In genomic region chr17:35255301-35255700, GRCm38 (mm10) we compare ENCODE assay signal across 19 mouse cellular contexts. TPM values are rescaled to one million over a fixed set of nuclear protein-coding genes. Genes with fewer than 3 reads are reported as not detected.
DNase-seq lines count a peak whose midpoint lies in the region; ATAC-seq and TF ChIP-seq lines count a peak whose summit lies in the region.
"Had no signal": no experiment of that assay in that cellular context is flagged by ENCODE, and none has a peak within 500 bp of the region (broad histone marks: within the 10 kb centered on the region; RNA-seq: fewer than 3 reads in every experiment).

No protein-coding gene starts in this region.

- H3K9ac ChIP-seq in forebrain, embryonic 14.5 days (ENCODE audit: low read length) = no peak overlapping the region
- H3K9ac ChIP-seq in forebrain, postnatal 0 days = no peak overlapping the region
- H3K9ac ChIP-seq: forebrain, embryonic 13.5 days; heart, embryonic 15.5 days; hindbrain, embryonic 12.5 days had no signal

- H3K36me3 ChIP-seq in forebrain, embryonic 14.5 days (ENCODE audit: control insufficient read depth, insufficient read depth, low read length) = peaks cover 45% of the 10 kb centered on the region
- peaks cover 40% of the 10 kb centered on the region for H3K36me3 ChIP-seq in forebrain, postnatal 0 days (ENCODE audit: insufficient read depth)
- peaks cover 8% of the 10 kb centered on the region for H3K36me3 ChIP-seq in myocyte (ENCODE audit: control insufficient read depth, insufficient read depth)

- no peak for TF ChIP-seq CTCF in forebrain, postnatal 0 days (IDR thresholded peaks at IDR 0.05; ENCODE audit: low read depth)

- TF ChIP-seq POLR2A in myocyte (IDR thresholded peaks at IDR 0.05; ENCODE audit: insufficient read length, low read depth) = no peak

- WGBS in forebrain, embryonic 14.5 days = 66% methylated on average over 3 of the region's 3 CpGs
- WGBS in forebrain, postnatal 0 days = 81% methylated on average over 3 of the region's 3 CpGs

- H3K4me2 ChIP-seq in forebrain, embryonic 14.5 days (ENCODE audit: low read length) = no peak overlapping the region
- H3K4me2 ChIP-seq in forebrain, postnatal 0 days (ENCODE audit: low read depth) = no peak overlapping the region
- no peak overlapping the region for H3K4me2 ChIP-seq in myocyte (ENCODE audit: low read depth)
- H3K4me2 ChIP-seq: forebrain, embryonic 13.5 days; heart, embryonic 11.5 days; heart, embryonic 15.5 days; hindbrain, embryonic 12.5 days had no signal

- H3K4me1 ChIP-seq in forebrain, embryonic 14.5 days (ENCODE audit: control insufficient read depth, insufficient read depth, low read length) = no peaks in the 10 kb centered on the region
- no peaks in the 10 kb centered on the region for H3K4me1 ChIP-seq in forebrain, postnatal 0 days (ENCODE audit: insufficient read depth)
- H3K4me1 ChIP-seq: forebrain, embryonic 13.5 days had no signal

- H3K79me2 ChIP-seq in myocyte (ENCODE audit: control insufficient read depth, insufficient read depth) = no peaks in the 10 kb centered on the region

- H3K27ac ChIP-seq in forebrain, embryonic 14.5 days (ENCODE audit: low read depth, low read length) = no peak overlapping the region
- H3K27ac ChIP-seq in forebrain, postnatal 0 days (ENCODE audit: low read depth, low read length) = no peak overlapping the region
- H3K27ac ChIP-seq: embryonic facial prominence, embryonic 10.5 days; forebrain, embryonic 13.5 days; heart, embryonic 15.5 days; hindbrain, embryonic 12.5 days; hindbrain, postnatal 0 days had no signal

- DNase-seq in cerebellum, adult 11-12 months = peak; percentile 31
- DNase-seq in cerebellum, adult 18-20 months = no peak
- no peak for DNase-seq in forebrain, embryonic 14.5 days (ENCODE audit: low spot score)
- DNase-seq in forebrain, postnatal 0 days = no peak
- peak; percentile 9 for DNase-seq in layer of hippocampus, adult 9-11 months
- no peak for DNase-seq in layer of hippocampus, adult 18-20 months (ENCODE audit: low spot score in 2 of 2)

- no peaks in the 10 kb centered on the region for H3K27me3 ChIP-seq in forebrain, embryonic 14.5 days (replicated peaks; ENCODE audit: control insufficient read depth, insufficient read depth, low read length)
- H3K27me3 ChIP-seq in forebrain, postnatal 0 days (ENCODE audit: insufficient read depth, low read length) = no peaks in the 10 kb centered on the region
- H3K27me3 ChIP-seq in myocyte (ENCODE audit: control insufficient read depth, insufficient read depth, insufficient read length) = no peaks in the 10 kb centered on the region
- H3K27me3 ChIP-seq: forebrain, embryonic 13.5 days; heart, embryonic 15.5 days had no signal

- no peaks in the 10 kb centered on the region for H3K9me3 ChIP-seq in forebrain, embryonic 14.5 days (replicated peaks; ENCODE audit: control insufficient read depth, low read length)
- no peaks in the 10 kb centered on the region for H3K9me3 ChIP-seq in forebrain, postnatal 0 days (ENCODE audit: low read length)
- H3K9me3 ChIP-seq: embryonic facial prominence, embryonic 10.5 days; forebrain, embryonic 13.5 days; heart, embryonic 15.5 days; hindbrain, embryonic 12.5 days had no signal

- no peak overlapping the region for H3ac ChIP-seq in myocyte (ENCODE audit: control insufficient read depth, insufficient read length)

- 0 out of 2 replicates have a peak, but pooled peaks have one; percentile 5 for ATAC-seq in forebrain, embryonic 14.5 days
- ATAC-seq in forebrain, postnatal 0 days = no peak
- ATAC-seq: forebrain, embryonic 13.5 days had no signal

- no peak overlapping the region for H3K4me3 ChIP-seq in forebrain, embryonic 14.5 days (ENCODE audit: low read depth, low read length)
- no peak overlapping the region for H3K4me3 ChIP-seq in forebrain, postnatal 0 days (ENCODE audit: low read depth, low read length)
- no peak overlapping the region for H3K4me3 ChIP-seq in myocyte
- H3K4me3 ChIP-seq: embryonic facial prominence, embryonic 10.5 days; forebrain, embryonic 13.5 days; heart, embryonic 15.5 days; hindbrain, embryonic 12.5 days had no signal

TF ChIP-seq in myocyte, 11 proteins besides CTCF, POLR2A, EP300 and RAD21:
- no peak for TF ChIP-seq TCF12 (IDR thresholded peaks at IDR 0.05; ENCODE audit: insufficient read depth, poor library complexity, severe bottlenecking)
- no peak for TF ChIP-seq SRF (IDR thresholded peaks at IDR 0.05; ENCODE audit: control insufficient read depth, insufficient read length, low read depth)
- TF ChIP-seq POLR2AphosphoS2 (IDR thresholded peaks at IDR 0.05; ENCODE audit: insufficient read length, low read depth) = peak; percentile 25
- no peak for TF ChIP-seq E2F4 (IDR thresholded peaks at IDR 0.05; ENCODE audit: insufficient read depth)
- no peak for TF ChIP-seq MAX (IDR thresholded peaks at IDR 0.05; ENCODE audit: low read depth)

RNA-seq across cellular contexts. Expression of gene H2-D1, which starts 7.2 kb away (rescaled TPM):
- 37.5 and 44.2 TPM in 2 replicates for polyA plus RNA-seq in forebrain, embryonic 14.5 days (2014; fragmentation: Nextera tagmentation; extraction: Ambion mirVana)
- 54.9 and 63.3 TPM in 2 replicates for total RNA-seq in forebrain, postnatal 0 days (2014; rRNA removed)
- 74.5 and 95.9 TPM in 2 replicates for polyA plus RNA-seq in forebrain, postnatal 0 days (2015; fragmentation: Nextera tagmentation; extraction: Ambion mirVana)
- total RNA-seq in layer of hippocampus, adult 18-20 months (2021) = 10 to 100 TPM; 22.1 to 26.7 TPM
- 38.3 TPM for polyA plus RNA-seq in myocyte (2012; fragmentation: generic; extraction: Trizol)

RNA-seq across cellular contexts. Expression of gene Ddx39b, which starts 13.8 kb away (rescaled TPM):
- 478 and 489 TPM in 2 replicates for polyA plus RNA-seq in forebrain, embryonic 14.5 days (2014; fragmentation: Nextera tagmentation; extraction: Ambion mirVana)
- total RNA-seq in forebrain, postnatal 0 days (2014; rRNA removed) = 305 and 336 TPM in 2 replicates
- polyA plus RNA-seq in forebrain, postnatal 0 days (2015; fragmentation: Nextera tagmentation; extraction: Ambion mirVana) = 357 and 382 TPM in 2 replicates
- total RNA-seq in layer of hippocampus, adult 18-20 months (2021) = 100 to 1,000 TPM; 210 to 215 TPM
- polyA plus RNA-seq in myocyte (2012; fragmentation: generic; extraction: Trizol) = 268 TPM

RNA-seq across cellular contexts. Expression of gene Nfkbil1, which starts 19.7 kb away (rescaled TPM):
- 5.1 and 5.2 TPM in 2 replicates for polyA plus RNA-seq in forebrain, embryonic 14.5 days (2014; fragmentation: Nextera tagmentation; extraction: Ambion mirVana)
- total RNA-seq in forebrain, postnatal 0 days (2014; rRNA removed) = 17.1 and 24.5 TPM in 2 replicates
- 12.3 and 12.4 TPM in 2 replicates for polyA plus RNA-seq in forebrain, postnatal 0 days (2015; fragmentation: Nextera tagmentation; extraction: Ambion mirVana)
- total RNA-seq in layer of hippocampus, adult 18-20 months (2021) = 10 to 100 TPM; 13.6 to 15.8 TPM
- 27.1 TPM for polyA plus RNA-seq in myocyte (2012; fragmentation: generic; extraction: Trizol)

RNA-seq across cellular contexts. Expression of gene Atp6v1g2, which starts 21.8 kb away (rescaled TPM):
- polyA plus RNA-seq in forebrain, embryonic 14.5 days (2014; fragmentation: Nextera tagmentation; extraction: Ambion mirVana) = 44.0 and 61.1 TPM in 2 replicates
- 59.7 and 81.4 TPM in 2 replicates for total RNA-seq in forebrain, postnatal 0 days (2014; rRNA removed)
- 121 and 146 TPM in 2 replicates for polyA plus RNA-seq in forebrain, postnatal 0 days (2015; fragmentation: Nextera tagmentation; extraction: Ambion mirVana)
- 100 to 1,000 TPM; 637 to 681 TPM for total RNA-seq in layer of hippocampus, adult 18-20 months (2021)
- polyA plus RNA-seq in myocyte (2012; fragmentation: generic; extraction: Trizol) = 2.0 TPM

RNA-seq across cellular contexts. Expression of gene Gm16181, which starts 34.7 kb away (rescaled TPM):
- polyA plus RNA-seq in forebrain, embryonic 14.5 days (2014; fragmentation: Nextera tagmentation; extraction: Ambion mirVana) = not detected in 2 replicates
- total RNA-seq in forebrain, postnatal 0 days (2014; rRNA removed) = not detected in 2 replicates
- not detected in 2 replicates for polyA plus RNA-seq in forebrain, postnatal 0 days (2015; fragmentation: Nextera tagmentation; extraction: Ambion mirVana)
- not detected for total RNA-seq in layer of hippocampus, adult 18-20 months (2021)
- polyA plus RNA-seq in myocyte (2012; fragmentation: generic; extraction: Trizol) = 0.18 TPM
- total RNA-seq: adrenal gland, adult 18-20 months; gastrocnemius, adult 8-10 months; gastrocnemius, postnatal 36 days; heart, adult 18-20 months; hindbrain, postnatal 0 days; MEL had no signal
- polyA plus RNA-seq: C2C12 had no signal

Comparison
In these comparisons a context has a peak if more than half of its experiments do, and no peak if none do; other contexts are left out.
1. DNase-seq: peak in cerebellum, adult 11-12 months (single experiment) and layer of hippocampus, adult 9-11 months (single experiment); none in cerebellum, adult 18-20 months (0 of 2), forebrain, embryonic 14.5 days (single experiment), forebrain, postnatal 0 days (single experiment) and layer of hippocampus, adult 18-20 months (0 of 2).